Mouse (Mus musculus) thymus, adult 2 months (tissue): ENCODE measurements around the gene Zfp114. TPM values are rescaled to one million over a fixed set of nuclear protein-coding genes. Genes with fewer than 3 reads are reported as not detected.

Experiments used
- DNase-seq: peaks from one replicate; pipeline ENCODE4 v3.0.0; 2021
- H3K27ac ChIP-seq: fragments of 200-500 bp; 2 replicates; pipeline ENCODE4 v1.5.1; 2012; ENCODE audit warnings: low read length, control low read depth; ENCODE audit not compliant: control insufficient read depth, insufficient read depth
- H3K27me3 ChIP-seq: fragments of 200-500 bp; 2 replicates; pipeline ENCODE4 v1.6.1; 2012; ENCODE audit warnings: mild to moderate bottlenecking, low read length, moderate library complexity, mixed read lengths; ENCODE audit not compliant: control insufficient read depth, insufficient read depth
- H3K36me3 ChIP-seq: fragments of 200-500 bp; 2 replicates; pipeline ENCODE4 v1.6.1; 2012; ENCODE audit warnings: mild to moderate bottlenecking, low read length, moderate library complexity; ENCODE audit not compliant: control insufficient read depth, insufficient read depth
- H3K4me1 ChIP-seq: fragments of 200-500 bp; replicated peaks from 2 replicates; pipeline ENCODE4 v1.6.1; 2012; ENCODE audit warnings: low read length; ENCODE audit not compliant: control insufficient read depth, insufficient read depth
- H3K4me3 ChIP-seq: fragments of 200-500 bp; 2 replicates; pipeline ENCODE4 v1.5.1; 2012; ENCODE audit warnings: mild to moderate bottlenecking, low read length, control low read depth, moderate library complexity; ENCODE audit not compliant: control insufficient read depth, insufficient read depth
- CTCF ChIP-seq: fragments of 200-500 bp; IDR thresholded peaks from 2 replicates; pipeline ENCODE4 v1.5.1; 2012; ENCODE audit warnings: mild to moderate bottlenecking, control low read depth, low read length, moderate library complexity, borderline replicate concordance; ENCODE audit not compliant: control insufficient read depth, poor library complexity, insufficient read depth; ENCODE audit errors: extremely low read depth
- POLR2A ChIP-seq: fragments of 200-500 bp; IDR thresholded peaks from 2 replicates; pipeline ENCODE4 v1.6.1; 2012; ENCODE audit warnings: mild to moderate bottlenecking, low read length, control low read depth, moderate library complexity; ENCODE audit not compliant: control insufficient read depth, poor library complexity, insufficient read depth; ENCODE audit errors: extremely low read depth
- WGBS: fragments of 180-500 bp; shearing (Covaris S2); methylation state at CpG from one replicate; pipeline ENCODE4 v1.1.7; 2018; 5-methylcytosine and 5-hydroxymethylcytosine counted together
- polyA plus RNA-seq: library from polyadenylated mRNA; depleted of rRNA; stranded (reverse); fragments of >200 nt; gene quantifications from 2 replicates; pipeline ENCODE4 v1.2.3, GENCODE M21; 2012; rRNA removed

Gene Zfp114
- polyA plus RNA-seq, 1 experiment = 0.34 TPM

DNA sequence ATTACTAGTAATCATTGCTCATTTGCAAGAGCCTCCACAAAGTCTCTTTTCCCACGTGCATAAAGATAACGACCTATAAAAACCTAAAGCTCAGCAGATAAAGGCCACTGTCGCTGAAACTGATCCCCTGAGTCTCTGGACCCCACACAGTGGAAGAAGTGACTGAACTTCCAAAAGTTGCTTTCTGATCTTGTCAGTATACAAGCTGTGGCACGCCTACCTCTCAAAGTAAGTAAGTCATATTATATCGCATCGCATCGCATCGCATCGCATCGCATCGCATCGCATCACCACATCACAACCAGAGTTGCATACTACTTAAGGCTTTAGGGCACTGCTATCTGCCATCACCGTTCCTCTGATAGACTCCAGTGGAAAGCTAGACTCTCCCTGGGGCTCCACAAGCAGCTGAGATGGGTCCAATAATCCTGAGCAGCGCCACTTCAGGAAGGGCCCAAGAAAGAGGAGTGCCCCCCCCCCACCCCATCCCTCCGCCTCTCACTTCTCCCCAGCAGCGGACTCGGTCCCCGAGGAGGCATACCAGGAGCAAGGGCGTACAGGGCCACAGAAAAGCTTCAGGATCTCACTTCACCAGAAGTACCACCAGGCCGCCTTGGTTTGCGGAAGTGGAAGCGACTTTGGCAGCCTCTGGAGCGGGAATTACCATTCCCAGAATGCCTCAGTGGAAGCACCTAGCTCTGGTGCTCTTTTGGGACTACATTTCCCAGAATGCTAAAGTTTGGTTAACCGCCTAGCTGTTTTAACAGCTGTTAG lies 32.8 kb downstream of the Zfp114 start:
- no peaks in the 10 kb centered on the region for H3K36me3 ChIP-seq
- no peaks in the 10 kb centered on the region for H3K4me1 ChIP-seq
- no peaks in the 10 kb centered on the region for H3K27me3 ChIP-seq
- TF ChIP-seq POLR2A (no peak), CTCF (no peak)
- 21% methylated on average over 24 of the region's 24 CpGs for WGBS
- peak overlapping the region; percentile 63 for H3K4me3 ChIP-seq
- no peak for DNase-seq
- no peak overlapping the region for H3K27ac ChIP-seq

- TF ChIP-seq POLR2A (no peak), CTCF (no peak)
- H3K4me3 ChIP-seq = no peak overlapping the region
- H3K4me1 ChIP-seq = no peaks in the 10 kb centered on the region
- WGBS = 71% methylated on average over 7 of the region's 7 CpGs
- H3K27ac ChIP-seq = no peak overlapping the region
- no peaks in the 10 kb centered on the region for H3K36me3 ChIP-seq
- DNase-seq = no peak
- H3K27me3 ChIP-seq = no peaks in the 10 kb centered on the region
These were observed 33.5 kb downstream of the Zfp114 start for GRCm38 (mm10) chr7:24208282-24208886.

DNA sequence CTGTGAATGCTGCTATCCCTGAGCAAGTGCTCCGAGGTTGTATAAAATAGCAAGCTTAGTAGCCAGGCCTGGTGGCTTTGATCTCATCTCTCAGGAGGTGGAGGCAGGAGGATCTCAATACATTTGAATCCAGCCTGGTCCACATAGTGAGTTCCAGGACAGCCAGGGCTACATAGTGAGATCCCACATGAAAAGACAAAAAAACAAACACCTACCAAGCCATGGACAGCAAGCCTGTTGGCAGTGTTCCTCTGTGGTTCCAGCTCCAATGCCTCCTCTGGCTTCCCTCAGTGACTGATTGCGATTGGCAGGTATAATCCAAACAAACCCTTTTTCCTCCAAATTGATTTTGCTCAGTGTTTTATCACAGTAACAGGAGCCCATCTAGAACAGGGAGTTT lies 35.4 kb downstream of the Zfp114 start:
- Histone ChIP-seq H3K27ac (no peak overlapping the region), H3K27me3 (no peaks in the 10 kb centered on the region), H3K4me3 (no peak overlapping the region), H3K36me3 (no peaks in the 10 kb centered on the region), H3K4me1 (no peaks in the 10 kb centered on the region)
- WGBS = 84% methylated on average over 2 of the region's 2 CpGs
- TF ChIP-seq POLR2A (no peak), CTCF (no peak)
- DNase-seq = no peak

DNA sequence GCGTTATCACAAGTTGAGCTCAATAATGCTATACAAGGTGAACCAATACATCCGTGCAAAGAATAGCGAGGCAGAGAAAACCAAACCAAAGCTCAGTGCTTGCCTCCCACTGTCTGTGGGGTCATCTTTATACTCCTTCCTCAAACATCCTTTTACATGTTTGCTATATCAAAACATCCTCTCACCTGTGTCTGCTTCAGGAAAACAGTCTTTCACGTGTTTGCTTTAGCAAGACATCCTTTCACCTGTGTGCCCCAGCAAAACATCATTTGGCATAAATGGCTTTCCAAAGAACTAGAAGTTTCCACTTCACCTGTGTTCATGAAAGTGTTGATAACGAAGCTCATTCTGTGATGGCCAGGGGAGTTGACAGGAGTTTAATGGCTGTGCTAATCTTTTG lies 36.5 kb downstream of the Zfp114 start, which contains the start of gene Zfp111:
Zfp111 (minus strand) TSS at position 101 of the 400 bp plus-strand sequence.
- TF ChIP-seq CTCF (no peak), POLR2A (no peak)
- Histone ChIP-seq H3K4me3 (no peak within 1 kb of the TSS), H3K36me3 (no peaks in the 10 kb centered on the region), H3K27me3 (no peaks in the 10 kb centered on the region), H3K27ac (no peak within 1 kb of the TSS), H3K4me1 (no peaks in the 10 kb centered on the region)
- no peak for DNase-seq
- WGBS = 89% methylated on average over 5 of the region's 5 CpGs

Other genes starting within 250 kb of the Zfp114 start
- gene Vmn1r179, start 248.1 kb upstream of the Zfp114 start, polyA plus RNA-seq = not detected in 2 replicates
- gene Vmn1r180, start 224.4 kb upstream of the Zfp114 start, polyA plus RNA-seq = not detected in 2 replicates
- not detected in 2 replicates for gene Vmn1r181, start 200.4 kb upstream of the Zfp114 start, polyA plus RNA-seq
- not detected in 2 replicates for gene V1rd19, start 173.4 kb upstream of the Zfp114 start, polyA plus RNA-seq
- gene Vmn1r183, start 121.8 kb upstream of the Zfp114 start, polyA plus RNA-seq = not detected in 2 replicates
- 27.0 and 27.9 TPM in 2 replicates for gene Zfp180, start 93.1 kb upstream of the Zfp114 start, polyA plus RNA-seq
- gene Zfp112, start 62.7 kb upstream of the Zfp114 start, polyA plus RNA-seq = 0.66 and 0.79 TPM in 2 replicates
- 7.8 and 12.6 TPM in 2 replicates for gene Zfp235, start 40.9 kb upstream of the Zfp114 start, polyA plus RNA-seq
- gene Zfp111, start 36.4 kb downstream of the Zfp114 start, polyA plus RNA-seq = 0.89 and 1.1 TPM in 2 replicates
- gene Zfp109, start 62.5 kb downstream of the Zfp114 start, polyA plus RNA-seq = 2.3 and 2.6 TPM in 2 replicates
- 0.34 and 0.43 TPM in 2 replicates for gene Zfp108, start 79.7 kb downstream of the Zfp114 start, polyA plus RNA-seq
- gene Zfp93, start 95.4 kb downstream of the Zfp114 start, polyA plus RNA-seq = 1.2 and 1.7 TPM in 2 replicates
- gene Zfp61, start 126.2 kb downstream of the Zfp114 start, polyA plus RNA-seq = 16.1 and 22.6 TPM in 2 replicates
- gene Zfp94, start 141.6 kb downstream of the Zfp114 start, polyA plus RNA-seq = 6.2 and 6.8 TPM in 2 replicates
- 0.12 TPM in 1 of 2 replicates, not detected in the other for gene Tescl, start 158.9 kb downstream of the Zfp114 start, polyA plus RNA-seq
- gene Lypd5, start 174.1 kb downstream of the Zfp114 start, polyA plus RNA-seq = 0.85 and 1.00 TPM in 2 replicates
- 402 and 429 TPM in 2 replicates for gene Kcnn4, start 195.2 kb downstream of the Zfp114 start, polyA plus RNA-seq
- gene Smg9, start 224.6 kb downstream of the Zfp114 start, polyA plus RNA-seq = 166 and 168 TPM in 2 replicates